Mouse (Mus musculus): Measurements from ENCODE around the gene Skap2. TPM values are rescaled to one million over a fixed set of nuclear protein-coding genes. Genes with fewer than 3 reads are reported as not detected.
A peak's percentile ranks its signal among the peaks of the same experiment; 100 is the strongest.

Skap2 gene
- polyA plus RNA-seq, 1 experiment from 2014 or later = 78.5 TPM

DNA sequence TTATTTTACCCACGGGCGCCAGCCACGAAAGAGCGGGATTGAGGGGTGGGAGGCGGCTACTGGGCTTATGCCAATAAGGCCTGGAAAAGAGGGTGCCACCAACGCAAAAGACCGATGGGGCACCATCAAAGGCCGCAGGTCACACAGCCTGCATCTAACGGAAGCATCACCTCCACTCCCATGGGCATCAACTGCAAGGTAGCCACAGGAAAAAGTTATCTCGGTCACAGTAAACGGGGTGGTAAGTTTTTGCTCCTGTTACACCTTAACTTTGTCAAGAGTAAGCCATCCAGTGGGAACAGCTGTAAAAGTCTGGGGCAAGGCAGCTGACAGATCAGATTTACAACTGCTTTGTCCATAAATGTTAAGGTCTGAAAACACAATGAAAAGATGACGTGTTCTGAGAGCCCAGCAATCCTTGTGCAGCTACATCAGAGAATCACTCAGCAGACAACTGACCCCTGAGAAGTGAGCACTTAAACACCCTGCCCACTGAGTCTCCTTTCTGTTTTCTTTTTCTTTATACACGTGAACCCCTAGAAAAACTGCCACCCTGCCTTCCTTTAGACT, 5.6 kb downstream of the Skap2 start:
- H3K4me2 ChIP-seq (replicated peaks; ENCODE audit: low read depth, low read length) = peak overlapping the region; percentile 71
- DNase-seq (ENCODE audit: low spot score) = peak; percentile 64
- ATAC-seq = peak; percentile 51; the same call in 1 of the 2 replicates
- peaks cover 4% of the 10 kb centered on the region; the same call in 1 of the 2 replicates for H3K27me3 ChIP-seq (replicated peaks; ENCODE audit: insufficient read depth, low read length)
- H3K36me3 ChIP-seq (ENCODE audit: insufficient read depth, low read length) = no peaks in the 10 kb centered on the region
- peak overlapping the region; percentile 87 for H3K27ac ChIP-seq (ENCODE audit: low read length)
- TF ChIP-seq EP300 (IDR thresholded peaks at IDR 0.05) (no peak), CTCF (IDR thresholded peaks at IDR 0.05) (no peak)
- WGBS = 22% methylated on average over 13 of the region's 13 CpGs
- peak overlapping the region; percentile 34; the same call in 1 of the 2 replicates for H3K4me3 ChIP-seq (ENCODE audit: low read depth, low read length)
- H3K4me1 ChIP-seq (ENCODE audit: insufficient read depth, low read depth, low read length) = peaks cover 6% of the 10 kb centered on the region; the same call in 1 of the 2 replicates
- peak overlapping the region; percentile 73 for H3K9ac ChIP-seq (replicated peaks; ENCODE audit: low read depth)
- no peaks in the 10 kb centered on the region for H3K9me3 ChIP-seq (ENCODE audit: low read length)

DNA sequence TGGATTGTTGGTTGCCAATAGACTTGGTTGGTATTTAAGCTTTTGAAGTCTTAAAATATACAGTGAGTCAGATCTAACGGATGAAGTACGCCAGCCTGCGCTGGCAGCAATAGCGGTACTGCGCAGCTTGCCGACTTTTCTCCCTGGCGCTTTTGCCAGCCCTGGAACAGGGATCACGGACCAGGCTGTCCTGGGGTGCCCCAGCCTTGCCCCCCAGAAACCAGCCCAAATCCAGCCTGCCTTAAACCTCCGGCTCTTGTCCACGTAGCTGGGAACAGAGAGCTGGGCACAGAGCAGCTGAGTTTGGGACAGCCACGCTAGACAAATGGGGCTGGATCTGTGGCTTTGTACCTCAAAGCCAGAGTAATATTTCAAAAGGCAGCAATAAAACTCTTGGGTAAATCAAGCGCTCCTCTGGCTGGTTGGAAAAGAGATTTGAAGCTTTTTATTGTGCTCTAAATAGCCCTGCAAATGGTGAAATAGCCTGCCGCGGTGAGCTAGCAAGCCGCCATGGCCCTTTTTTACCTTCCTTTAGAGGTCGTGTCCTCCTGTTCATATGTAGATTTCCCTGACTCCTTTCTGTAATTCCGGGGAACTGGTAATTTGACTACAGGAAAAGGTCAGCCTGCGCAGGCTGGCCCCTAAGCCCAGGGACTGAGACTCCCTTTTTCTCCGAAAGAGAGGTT, 6.2 kb downstream of the Skap2 start:
- Histone ChIP-seq H3K9me3 (ENCODE audit: low read length) (no peaks in the 10 kb centered on the region), H3K4me3 (ENCODE audit: low read depth, low read length) (peak overlapping the region; percentile 34), H3K36me3 (ENCODE audit: insufficient read depth, low read length) (no peaks in the 10 kb centered on the region), H3K4me2 (replicated peaks; ENCODE audit: low read depth, low read length) (peak overlapping the region; percentile 71), H3K4me1 (ENCODE audit: insufficient read depth, low read depth, low read length) (0 out of 2 replicates have a peak, but pooled peaks cover 3% of the 10 kb centered on the region), H3K9ac (replicated peaks; ENCODE audit: low read depth) (peak overlapping the region; percentile 73), H3K27me3 (replicated peaks; ENCODE audit: insufficient read depth, low read length) (peaks cover 4% of the 10 kb centered on the region; the same call in 1 of the 2 replicates), H3K27ac (ENCODE audit: low read length) (peak overlapping the region; percentile 87)
- peak; percentile 40 for ATAC-seq
- no peak for TF ChIP-seq EP300 (IDR thresholded peaks at IDR 0.05)
- no peak for TF ChIP-seq CTCF (IDR thresholded peaks at IDR 0.05)
- 15% methylated on average over 19 of the region's 19 CpGs for WGBS
- peak; percentile 68 for DNase-seq (ENCODE audit: low spot score)

DNA sequence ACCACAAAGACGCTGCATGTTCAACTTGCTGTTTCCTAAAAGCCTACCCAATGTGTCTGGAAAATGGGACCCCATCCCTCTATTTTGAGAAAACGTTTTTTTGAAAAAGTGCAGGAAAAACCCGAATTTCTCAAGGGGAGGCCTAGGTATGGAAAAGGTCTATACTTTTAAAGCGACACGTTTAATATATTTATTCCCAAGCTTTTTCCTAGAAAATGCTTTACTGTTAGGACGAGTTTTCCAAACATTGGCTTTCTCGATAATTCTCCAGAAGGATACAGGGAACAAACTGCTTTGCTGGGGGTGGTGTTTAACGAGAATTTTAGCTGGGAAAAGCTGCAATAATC, 6.8 kb downstream of the Skap2 start:
- Histone ChIP-seq H3K4me3 (ENCODE audit: low read depth, low read length) (peak overlapping the region; percentile 34), H3K27me3 (replicated peaks; ENCODE audit: insufficient read depth, low read length) (peaks cover 4% of the 10 kb centered on the region; the same call in 1 of the 2 replicates), H3K4me1 (ENCODE audit: insufficient read depth, low read depth, low read length) (0 out of 2 replicates have a peak, but pooled peaks cover 3% of the 10 kb centered on the region), H3K9ac (replicated peaks; ENCODE audit: low read depth) (peak overlapping the region; percentile 73), H3K4me2 (replicated peaks; ENCODE audit: low read depth, low read length) (peak overlapping the region; percentile 71), H3K36me3 (ENCODE audit: insufficient read depth, low read length) (no peaks in the 10 kb centered on the region), H3K9me3 (ENCODE audit: low read length) (no peaks in the 10 kb centered on the region), H3K27ac (ENCODE audit: low read length) (peak overlapping the region; percentile 87)
- TF ChIP-seq EP300 (IDR thresholded peaks at IDR 0.05) = no peak
- TF ChIP-seq CTCF (IDR thresholded peaks at IDR 0.05) = no peak
- WGBS = 17% methylated on average over 8 of the region's 8 CpGs
- ATAC-seq (no peak), DNase-seq (ENCODE audit: low spot score) (no peak)

DNA sequence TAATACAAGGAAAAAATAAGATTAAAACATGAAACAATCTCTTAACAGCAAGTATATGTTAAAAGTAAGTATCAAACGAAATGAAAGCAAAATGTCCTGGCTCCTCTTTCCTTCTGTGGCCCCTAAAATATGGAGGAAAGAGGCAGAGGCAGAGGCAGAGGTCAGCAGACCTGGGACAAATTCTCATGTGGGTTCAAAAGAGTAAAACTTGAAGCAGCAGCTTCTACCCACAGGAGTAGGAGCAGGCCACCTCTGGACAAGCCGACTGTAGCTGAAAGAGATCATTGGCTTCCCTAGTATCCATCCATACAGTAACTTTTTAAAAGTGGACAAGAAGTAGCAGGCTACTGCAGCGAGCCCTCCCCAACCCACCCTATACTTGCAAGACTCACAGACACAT, 7.4 kb downstream of the Skap2 start:
- no peak for ATAC-seq
- H3K27ac ChIP-seq (ENCODE audit: low read length) = peak overlapping the region; percentile 52; the same call in 1 of the 2 replicates
- 0 out of 2 replicates have a peak overlapping the region, but pooled peaks have one; percentile 6 for H3K9ac ChIP-seq (replicated peaks; ENCODE audit: low read depth)
- 0 out of 2 replicates have a peak, but pooled peaks cover 3% of the 10 kb centered on the region for H3K4me1 ChIP-seq (ENCODE audit: insufficient read depth, low read depth, low read length)
- H3K4me2 ChIP-seq (replicated peaks; ENCODE audit: low read depth, low read length) = peak overlapping the region; percentile 71
- peak overlapping the region; percentile 29 for H3K4me3 ChIP-seq (ENCODE audit: low read depth, low read length)
- H3K36me3 ChIP-seq (ENCODE audit: insufficient read depth, low read length) = no peaks in the 10 kb centered on the region
- peak; percentile 31 for DNase-seq (ENCODE audit: low spot score)
- no peaks in the 10 kb centered on the region for H3K9me3 ChIP-seq (ENCODE audit: low read length)
- 23% methylated on average over 3 of the region's 3 CpGs for WGBS
- TF ChIP-seq EP300 (IDR thresholded peaks at IDR 0.05) = no peak
- TF ChIP-seq CTCF (IDR thresholded peaks at IDR 0.05) = no peak
- H3K27me3 ChIP-seq (replicated peaks; ENCODE audit: insufficient read depth, low read length) = peaks cover 4% of the 10 kb centered on the region; the same call in 1 of the 2 replicates

DNA sequence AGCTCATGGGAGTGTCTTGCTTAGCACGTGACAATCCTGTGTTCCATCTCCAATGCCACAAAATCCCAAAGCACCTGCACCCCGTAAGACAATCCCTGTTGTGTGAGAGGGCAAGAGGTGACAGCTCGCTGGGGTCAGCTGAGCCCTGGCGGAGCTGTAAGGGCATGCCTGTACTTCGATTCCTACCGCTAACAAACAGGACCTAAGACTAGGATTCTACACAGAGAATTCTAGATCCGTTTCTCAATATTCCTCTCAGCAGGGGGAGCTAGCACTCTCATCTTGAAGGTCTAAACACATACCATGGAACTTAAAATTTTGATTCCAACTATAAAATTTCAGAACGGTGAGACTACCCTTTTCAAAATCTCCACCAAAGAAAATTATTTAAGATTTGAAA, 9.7 kb downstream of the Skap2 start:
- Histone ChIP-seq H3K4me2 (replicated peaks; ENCODE audit: low read depth, low read length) (peak overlapping the region; percentile 29), H3K27me3 (replicated peaks; ENCODE audit: insufficient read depth, low read length) (peaks cover 6% of the 10 kb centered on the region; the same call in 1 of the 2 replicates), H3K4me3 (ENCODE audit: low read depth, low read length) (no peak overlapping the region), H3K9me3 (ENCODE audit: low read length) (no peaks in the 10 kb centered on the region), H3K4me1 (ENCODE audit: insufficient read depth, low read depth, low read length) (0 out of 2 replicates have a peak, but pooled peaks cover 3% of the 10 kb centered on the region), H3K27ac (ENCODE audit: low read length) (no peak overlapping the region), H3K36me3 (ENCODE audit: insufficient read depth, low read length) (no peaks in the 10 kb centered on the region), H3K9ac (replicated peaks; ENCODE audit: low read depth) (no peak overlapping the region)
- peak; percentile 60 for ATAC-seq
- TF ChIP-seq EP300 (IDR thresholded peaks at IDR 0.05) (peak; percentile 26; the same call in 1 of the 2 replicates), CTCF (IDR thresholded peaks at IDR 0.05) (peak; percentile 72)
- 18% methylated on average over 8 of the region's 8 CpGs for WGBS
- DNase-seq (ENCODE audit: low spot score) = peak; percentile 88

DNA sequence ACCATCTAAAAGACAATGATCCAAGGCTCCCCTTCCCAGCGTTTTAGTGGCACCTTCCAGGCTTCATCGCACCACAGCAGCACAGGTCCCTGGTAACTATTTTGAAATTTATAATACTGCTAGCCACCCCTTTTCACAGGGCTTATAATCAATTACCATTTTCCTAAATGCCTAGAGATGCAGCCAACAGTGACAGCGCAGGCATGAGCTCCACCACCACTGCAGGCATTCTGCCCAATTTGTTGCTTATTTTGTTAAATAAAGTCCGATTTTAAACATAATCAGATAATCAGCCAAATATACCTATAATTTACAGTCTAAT, 13.2 kb downstream of the Skap2 start:
- TF ChIP-seq CTCF (IDR thresholded peaks at IDR 0.05) (no peak), EP300 (IDR thresholded peaks at IDR 0.05) (no peak)
- Histone ChIP-seq H3K27ac (ENCODE audit: low read length) (no peak overlapping the region), H3K9ac (replicated peaks; ENCODE audit: low read depth) (no peak overlapping the region), H3K9me3 (ENCODE audit: low read length) (no peaks in the 10 kb centered on the region), H3K4me1 (ENCODE audit: insufficient read depth, low read depth, low read length) (no peaks in the 10 kb centered on the region), H3K4me3 (ENCODE audit: low read depth, low read length) (no peak overlapping the region), H3K4me2 (replicated peaks; ENCODE audit: low read depth, low read length) (no peak overlapping the region), H3K27me3 (replicated peaks; ENCODE audit: insufficient read depth, low read length) (0 out of 2 replicates have a peak, but pooled peaks cover 6% of the 10 kb centered on the region), H3K36me3 (ENCODE audit: insufficient read depth, low read length) (no peaks in the 10 kb centered on the region)
- WGBS = 65% methylated on average over 4 of the region's 4 CpGs
- ATAC-seq = no peak
- no peak for DNase-seq (ENCODE audit: low spot score)

Data from lung, postnatal 0 days (tissue).